ENCODE assay signal across 8 mouse cellular contexts in genomic region chr4:53439636-53440009, GRCm38 (mm10). TPM values are rescaled to one million over a fixed set of nuclear protein-coding genes. Genes with fewer than 3 reads are reported as not detected.
A peak's percentile ranks its signal among the peaks of the same experiment; 100 is the strongest.
DNase-seq lines count a peak whose midpoint lies in the region; ATAC-seq and TF ChIP-seq lines count a peak whose summit lies in the region.

No protein-coding gene starts in this region.

- H3K9ac ChIP-seq in lung, embryonic 16.5 days (ENCODE audit: low read length) = peak overlapping the region; percentile 73
- peak overlapping the region; percentile 86 for H3K9ac ChIP-seq in limb, embryonic 14.5 days (ENCODE audit: low read depth, low read length, severe bottlenecking)

- no peak for DNase-seq in lung, adult 18-20 months
- no peak for DNase-seq in limb, embryonic 14.5 days (ENCODE audit: low spot score)
- DNase-seq in spleen, postnatal 4 days (ENCODE audit: low spot score in 2 of 2) = no peak
- DNase-seq in layer of hippocampus, adult 9-11 months = no peak
- DNase-seq in right cerebral cortex, postnatal 14 days = no peak

- no peaks in the 10 kb centered on the region for H3K36me3 ChIP-seq in lung, embryonic 16.5 days (ENCODE audit: control insufficient read depth, insufficient read depth, low read length)
- no peaks in the 10 kb centered on the region for H3K36me3 ChIP-seq in limb, embryonic 14.5 days (ENCODE audit: control insufficient read depth, insufficient read depth, low read length)
- no peaks in the 10 kb centered on the region for H3K36me3 ChIP-seq in small intestine, adult 2 months (ENCODE audit: control insufficient read depth, insufficient read depth, low read length)

- no peaks in the 10 kb centered on the region for H3K27me3 ChIP-seq in lung, embryonic 16.5 days (ENCODE audit: control insufficient read depth, insufficient read depth, low read depth, low read length)
- H3K27me3 ChIP-seq in limb, embryonic 14.5 days (ENCODE audit: control insufficient read depth, insufficient read depth, low read length) = no peaks in the 10 kb centered on the region
- H3K27me3 ChIP-seq in small intestine, adult 2 months (ENCODE audit: control insufficient read depth, insufficient read depth, low read length) = no peaks in the 10 kb centered on the region

- no peak for TF ChIP-seq CTCF in small intestine, adult 2 months (IDR thresholded peaks at IDR 0.05; ENCODE audit: extremely low read depth, insufficient read length, insufficient replicate concordance, low read depth, low read length)

- 12% methylated on average over 8 of the region's 9 CpGs for WGBS in lung, embryonic 16.5 days
- WGBS in limb, embryonic 14.5 days = 15% methylated on average over 9 of the region's 9 CpGs
- 4% methylated on average over 9 of the region's 9 CpGs for whole genome bisulfite sequencing in small intestine, adult 2 months

- peak overlapping the region; percentile 72 for H3K27ac ChIP-seq in lung, embryonic 16.5 days (ENCODE audit: low read length)
- H3K27ac ChIP-seq in limb, embryonic 14.5 days (replicated peaks; ENCODE audit: low read depth, low read length) = peak overlapping the region; percentile 79
- H3K27ac ChIP-seq in small intestine, adult 2 months (ENCODE audit: insufficient read depth, low read depth, low read length) = peak overlapping the region; percentile 93

- H3K9me3 ChIP-seq in lung, embryonic 16.5 days (ENCODE audit: control insufficient read depth, low read length) = no peaks in the 10 kb centered on the region
- no peaks in the 10 kb centered on the region for H3K9me3 ChIP-seq in limb, embryonic 14.5 days (ENCODE audit: control insufficient read depth, low read length)

- peak overlapping the region; percentile 63 for H3K4me2 ChIP-seq in lung, embryonic 16.5 days (ENCODE audit: low read depth, low read length)
- peak overlapping the region; percentile 98 for H3K4me2 ChIP-seq in limb, embryonic 14.5 days (replicated peaks; ENCODE audit: low read depth, low read length, severe bottlenecking)

- no peak for ATAC-seq in lung, embryonic 16.5 days (ENCODE audit: low read depth)
- peak; percentile 17 for ATAC-seq in erythroid progenitor cell, adult 5-6 weeks (replicated peaks; ENCODE audit: low FRiP score, poor library complexity, severe bottlenecking)
- no peak for ATAC-seq in limb, embryonic 14.5 days (ENCODE audit: low FRiP score, low read depth)

- peak overlapping the region; percentile 91 for H3K4me3 ChIP-seq in lung, embryonic 16.5 days (ENCODE audit: low read length)
- H3K4me3 ChIP-seq in limb, embryonic 14.5 days (replicated peaks; ENCODE audit: low read length) = peak overlapping the region; percentile 89
- H3K4me3 ChIP-seq in small intestine, adult 2 months (ENCODE audit: low read depth, low read length) = peak overlapping the region; percentile 94

- no peak for TF ChIP-seq POLR2A in limb, embryonic 14.5 days (IDR thresholded peaks at IDR 0.05; ENCODE audit: borderline replicate concordance, extremely low read depth, insufficient read depth, insufficient read length)
- TF ChIP-seq POLR2A in small intestine, adult 2 months (IDR thresholded peaks at IDR 0.05; ENCODE audit: low read depth, low read length) = no peak

- H3K4me1 ChIP-seq in lung, embryonic 16.5 days (replicated peaks; ENCODE audit: control insufficient read depth, insufficient read depth, low read length) = peaks cover 21% of the 10 kb centered on the region
- peaks cover 20% of the 10 kb centered on the region for H3K4me1 ChIP-seq in limb, embryonic 14.5 days (ENCODE audit: control insufficient read depth, insufficient read depth, low read length)
- peaks cover 12% of the 10 kb centered on the region; the same call in 1 of the 2 replicates for H3K4me1 ChIP-seq in small intestine, adult 2 months (ENCODE audit: control insufficient read depth, insufficient read depth, insufficient read length, low read length)

RNA-seq across cellular contexts. Expression of gene Slc44a1, which starts 0.6 kb away (rescaled TPM):
- polyA plus RNA-seq in lung, embryonic 16.5 days (2015; fragmentation: Nextera tagmentation; extraction: Ambion mirVana) = 16.2 and 24.5 TPM in 2 replicates
- total RNA-seq in erythroid progenitor cell, adult 5-6 weeks (2015; ENCODE audit: low replicate concordance) = 18.4 and 27.2 TPM in 2 replicates
- total RNA-seq in erythroid progenitor cell, adult 5-6 weeks (2017; ENCODE audit: low replicate concordance) = 21.6 and 27.0 TPM in 2 replicates
- 26.6 and 29.7 TPM in 2 replicates for polyA plus RNA-seq in limb, embryonic 14.5 days (2012; rRNA removed)
- 56.4 and 58.2 TPM in 2 replicates for polyA plus RNA-seq in limb, embryonic 14.5 days (2014; fragmentation: Nextera tagmentation; extraction: Ambion mirVana)
- 23.1 and 71.5 TPM in 2 replicates for polyA plus RNA-seq in small intestine, adult 2 months (2012; rRNA removed)
